ENCODE assay signal across 20 mouse cellular contexts in genomic region chr7:102370526-102370925, GRCm38 (mm10).
DNase-seq lines count a peak whose midpoint lies in the region; ATAC-seq and TF ChIP-seq lines count a peak whose summit lies in the region.
"Had no signal": no experiment of that assay in that cellular context is flagged by ENCODE, and none has a peak within 500 bp of the region (broad histone marks: within the 10 kb centered on the region; RNA-seq: fewer than 3 reads in every experiment).

No protein-coding gene starts in this region.

- TF ChIP-seq CTCF in liver, adult 2 months (IDR thresholded peaks at IDR 0.05; ENCODE audit: low read depth, low read length), result no peak

- peak; percentile 65 to 85 for DNase-seq in adrenal gland, adult (ENCODE audit: inconsistent age in 2 of 2, low spot score in 1 of 2)
- no peak for DNase-seq in adrenal gland, postnatal 4 days (ENCODE audit: low spot score in 2 of 2)
- DNase-seq in cerebellum, postnatal 14 days, result peak; percentile 15 to 37
- no peak for DNase-seq in cerebellum, postnatal 36 days
- peak; percentile 60 for DNase-seq in liver, adult 2 months (ENCODE audit: extremely low read depth, low read depth, low spot score)
- no peak for DNase-seq in heart, adult 18-20 months
- DNase-seq in kidney, postnatal 10 days, result no peak
- DNase-seq: B cell, adult 2 months; cerebellum, adult 18-20 months; gastrocnemius, postnatal 36 days; heart, adult 2 months; kidney, adult 18-20 months had no signal

- H3K27ac ChIP-seq in liver, adult 2 months (replicated peaks; ENCODE audit: insufficient read depth, low read depth, low read length), result no peak overlapping the region
- H3K27ac ChIP-seq in liver, embryonic 12.5 days, result no peak overlapping the region
- H3K27ac ChIP-seq: embryonic facial prominence, embryonic 10.5 days; heart, adult 2 months; hindbrain, embryonic 10.5 days; hindbrain, embryonic 14.5 days; intestine, embryonic 15.5 days had no signal

- no peaks in the 10 kb centered on the region for H3K27me3 ChIP-seq in liver, adult 2 months (ENCODE audit: control insufficient read depth, insufficient read depth, low read length)
- no peaks in the 10 kb centered on the region for H3K27me3 ChIP-seq in liver, embryonic 12.5 days (replicated peaks)
- H3K27me3 ChIP-seq: heart, embryonic 12.5 days; intestine, embryonic 15.5 days had no signal

- H3K9me3 ChIP-seq in liver, embryonic 12.5 days (replicated peaks), result no peaks in the 10 kb centered on the region
- H3K9me3 ChIP-seq: embryonic facial prominence, embryonic 10.5 days; G1E; heart, embryonic 12.5 days; hindbrain, embryonic 10.5 days; intestine, embryonic 15.5 days had no signal

- no peak overlapping the region for H3K4me2 ChIP-seq in liver, embryonic 12.5 days
- H3K4me2 ChIP-seq: heart, embryonic 12.5 days; hindbrain, embryonic 14.5 days; intestine, embryonic 15.5 days had no signal

- H3K36me3 ChIP-seq in liver, adult 2 months (ENCODE audit: control insufficient read depth, insufficient read depth, low read length), result no peaks in the 10 kb centered on the region
- H3K36me3 ChIP-seq in liver, embryonic 12.5 days, result no peaks in the 10 kb centered on the region
- H3K36me3 ChIP-seq: embryonic facial prominence, embryonic 10.5 days; heart, embryonic 12.5 days; hindbrain, embryonic 10.5 days; intestine, embryonic 15.5 days had no signal

- H3K4me1 ChIP-seq in liver, adult 2 months (ENCODE audit: control insufficient read depth, insufficient read depth, low read length), result peaks cover 4% of the 10 kb centered on the region; the same call in 1 of the 2 replicates
- peaks cover 27% of the 10 kb centered on the region for H3K4me1 ChIP-seq in liver, embryonic 12.5 days
- H3K4me1 ChIP-seq: embryonic facial prominence, embryonic 10.5 days; heart, embryonic 12.5 days had no signal

- ATAC-seq in liver, embryonic 12.5 days, result no peak
- ATAC-seq: CD4-positive, CD25-positive, alpha-beta regulatory T cell, adult 4 months; intestine, embryonic 15.5 days had no signal

- no peak overlapping the region for H3K9ac ChIP-seq in liver, adult 2 months (ENCODE audit: low read depth, low read length)
- H3K9ac ChIP-seq in liver, embryonic 12.5 days, result no peak overlapping the region
- H3K9ac ChIP-seq: heart, embryonic 12.5 days; hindbrain, embryonic 14.5 days; intestine, embryonic 15.5 days had no signal

- WGBS in liver, adult 2 months, result 29% methylated on average over 5 of the region's 5 CpGs
- WGBS in liver, embryonic 12.5 days (ENCODE audit: insufficient replicate concordance), result 77% methylated on average over 5 of the region's 5 CpGs

- no peak for TF ChIP-seq POLR2A in liver, adult 2 months (IDR thresholded peaks at IDR 0.05; ENCODE audit: extremely low read depth, insufficient read depth, low read length)

- H3K4me3 ChIP-seq in liver, adult 2 months (ENCODE audit: insufficient read depth, low read depth, low read length), result no peak overlapping the region
- H3K4me3 ChIP-seq in liver, embryonic 12.5 days, result no peak overlapping the region
- H3K4me3 ChIP-seq: embryonic facial prominence, embryonic 10.5 days; heart, adult 2 months; heart, embryonic 12.5 days; hindbrain, embryonic 10.5 days; intestine, embryonic 15.5 days had no signal

- peaks cover 3% of the 10 kb centered on the region; the same call in 1 of the 2 replicates for H3K79me2 ChIP-seq in liver, adult 2 months (ENCODE audit: control insufficient read depth, insufficient read depth, low read length)

Comparison
In these comparisons a context has a peak if more than half of its experiments do, and no peak if none do; other contexts are left out.
1. DNase-seq: peak in adrenal gland, adult (2 of 2), cerebellum, postnatal 14 days (2 of 2) and liver, adult 2 months (single experiment); none in adrenal gland, postnatal 4 days (0 of 2), cerebellum, postnatal 36 days (0 of 2), heart, adult 18-20 months (0 of 2) and kidney, postnatal 10 days (single experiment).